Mouse (Mus musculus) liver, postnatal 0 days (tissue): ENCODE measurements around the gene Stk19.
"Not testable (repeated sequence)": the region's sequence is repeated elsewhere in the genome, so short reads cannot be mapped to it uniquely, and the experiment has no call there.

ENCODE experiments used
- CTCF ChIP-seq: sonication (generic); IDR thresholded peaks from 2 replicates; pipeline ENCODE4 v1.5.1; 2016; ENCODE audit warnings: antibody characterized with exemption, low read depth
- EP300 ChIP-seq: IDR thresholded peaks from 2 replicates; pipeline ENCODE4 v1.6.1; 2016; ENCODE audit warnings: antibody characterized with exemption, low read depth, mild to moderate bottlenecking

- not testable (repeated sequence) for TF ChIP-seq CTCF, EP300
Observed at GRCm38 (mm10) chr17:34803367-34803766, 33.4 kb downstream of the Stk19 start.
